Mouse (Mus musculus) cortical plate, adult 2 months (tissue): Measurements from ENCODE around the gene Fam57a.

Experiments
- CTCF ChIP-seq: fragments of 200-500 bp; IDR thresholded peaks from 2 replicates; pipeline ENCODE4 v1.5.1; 2011; ENCODE audit warnings: mild to moderate bottlenecking, control low read depth, low read length; ENCODE audit not compliant: insufficient read depth; ENCODE audit errors: extremely low read depth
- POLR2A ChIP-seq: fragments of 200-500 bp; IDR thresholded peaks from 2 replicates; pipeline ENCODE4 v1.6.1; 2011; ENCODE audit warnings: mild to moderate bottlenecking, low read length, control low read depth; ENCODE audit not compliant: insufficient read depth; ENCODE audit errors: extremely low read depth

DNA sequence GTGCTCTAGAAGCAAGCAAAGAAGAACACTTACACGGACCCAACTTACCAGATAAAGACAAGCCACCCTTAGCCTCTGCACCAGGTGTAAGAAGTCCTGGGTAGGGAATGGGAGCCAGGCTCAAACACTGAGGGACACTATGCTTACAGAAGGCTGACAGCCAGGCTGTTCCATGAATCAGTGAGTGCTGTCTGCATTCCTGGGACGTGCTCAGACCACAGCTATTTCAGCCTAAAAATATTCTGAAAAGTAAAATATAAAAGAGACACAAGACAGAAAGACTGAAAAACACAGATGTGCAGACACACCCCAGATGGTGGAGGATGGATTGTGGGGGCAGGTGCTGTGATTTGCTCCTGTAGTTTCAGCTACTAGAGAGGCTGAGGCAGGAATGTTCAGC is 24.6 kb upstream of the Fam57a start:
- TF ChIP-seq CTCF: no peak
- TF ChIP-seq POLR2A: no peak
